Mouse (Mus musculus) MEL (cell line): ENCODE data around the gene Zcchc24. TPM values are rescaled to one million over a fixed set of nuclear protein-coding genes. Genes with fewer than 3 reads are reported as not detected.
A peak's percentile ranks its signal among the peaks of the same experiment; 100 is the strongest.

Experiments used
- DNase-seq: peaks from one replicate; pipeline ENCODE4 v3.0.0; 2011; ENCODE audit warnings: low read depth, low spot score
- H3K27ac ChIP-seq: 2 replicates; pipeline ENCODE4 v1.5.1; 2012; ENCODE audit warnings: low read depth, mild to moderate bottlenecking, control low read depth, low read length, moderate library complexity; ENCODE audit not compliant: control insufficient read depth
- H3K27me3 ChIP-seq, 2 experiments: fragments of 150-350 bp in 1 of 2; sonication (generic) in 1 of 2; 2 replicates each; pipeline ENCODE4 v1.6.1; 2012; ENCODE audit warnings: low read length in 2 of 2, mild to moderate bottlenecking in 2 of 2, improper control_type of control experiment in 1 of 2, moderate library complexity in 1 of 2; ENCODE audit not compliant: insufficient read depth in 2 of 2, control insufficient read depth in 1 of 2
- H3K36me3 ChIP-seq, 2 experiments: 2 replicates each; pipeline ENCODE4 v1.6.1; 2012 to 2014; ENCODE audit warnings: low read length in 2 of 2, improper control_type of control experiment in 1 of 2, inconsistent platforms in 1 of 2, mild to moderate bottlenecking in 1 of 2; ENCODE audit not compliant: insufficient read depth in 2 of 2, control insufficient read depth in 1 of 2
- H3K4me1 ChIP-seq, 2 experiments: fragments of 150-350 bp in 1 of 2; sonication (generic) in 1 of 2; 2 replicates each; pipeline ENCODE4 v1.6.1; 2012; ENCODE audit warnings: low read length in 2 of 2, improper control_type of control experiment in 1 of 2, mild to moderate bottlenecking in 1 of 2; ENCODE audit not compliant: insufficient read depth in 2 of 2, control insufficient read depth in 1 of 2
- H3K4me3 ChIP-seq, 2 experiments: fragments of 150-350 bp in 1 of 2; sonication (generic) in 1 of 2; 2 replicates each; pipeline ENCODE4 v1.5.1; 2012; ENCODE audit warnings: low read depth in 2 of 2, low read length in 2 of 2, mild to moderate bottlenecking in 2 of 2, moderate library complexity in 2 of 2, control low read depth in 1 of 2, improper control_type of control experiment in 1 of 2; ENCODE audit not compliant: control insufficient read depth in 1 of 2, insufficient read depth in 1 of 2
- H3K79me2 ChIP-seq: 2 replicates; pipeline ENCODE4 v1.6.1; 2012; ENCODE audit warnings: mild to moderate bottlenecking, low read length, moderate library complexity; ENCODE audit not compliant: control insufficient read depth, poor library complexity, insufficient read depth
- H3K9ac ChIP-seq: 2 replicates; pipeline ENCODE4 v1.6.1; 2012; ENCODE audit warnings: low read depth, mild to moderate bottlenecking, control low read depth, low read length, moderate library complexity; ENCODE audit not compliant: control insufficient read depth, poor library complexity, severe bottlenecking
- H3K9me3 ChIP-seq: fragments of 150-350 bp; sonication (generic); replicated peaks from 2 replicates; pipeline ENCODE4 v1.6.1; 2012; ENCODE audit warnings: mild to moderate bottlenecking, low read length, improper control_type of control experiment, moderate library complexity; ENCODE audit not compliant: insufficient read depth
- BHLHE40 ChIP-seq: IDR thresholded peaks from 2 replicates; pipeline ENCODE4 v1.6.1; 2012; ENCODE audit warnings: low read depth, mild to moderate bottlenecking, inconsistent platforms, low read length, improper control_type of control experiment, borderline replicate concordance
- CHD1 ChIP-seq: IDR thresholded peaks from 2 replicates; pipeline ENCODE4 v1.6.1; 2012; ENCODE audit warnings: low read depth, mild to moderate bottlenecking, inconsistent platforms, low read length, improper control_type of control experiment
- CTCF ChIP-seq, 3 experiments: IDR thresholded peaks in 2 of 3; conservative IDR thresholded peaks in 1 of 3; 2 replicates each; pipeline ENCODE4 v1.5.1; 2011 to 2012; ENCODE audit warnings: low read length in 3 of 3, low read depth in 2 of 3, mild to moderate bottlenecking in 2 of 3, improper control_type of control experiment in 1 of 3, inconsistent platforms in 1 of 3, mixed read lengths in 1 of 3, moderate library complexity in 1 of 3; ENCODE audit not compliant: control insufficient read depth in 1 of 3, insufficient read depth in 1 of 3, poor library complexity in 1 of 3, severe bottlenecking in 1 of 3
- ELF1 ChIP-seq: IDR thresholded peaks from 2 replicates; pipeline ENCODE4 v1.6.1; 2014; ENCODE audit warnings: low read depth, mild to moderate bottlenecking, inconsistent platforms, low read length, improper control_type of control experiment, moderate library complexity
- ETS1 ChIP-seq: IDR thresholded peaks from 2 replicates; pipeline ENCODE4 v1.6.1; 2012; ENCODE audit warnings: low read depth, mild to moderate bottlenecking, inconsistent platforms, low read length, improper control_type of control experiment, moderate library complexity
- GABPA ChIP-seq: IDR thresholded peaks from 2 replicates; pipeline ENCODE4 v1.6.1; 2012; ENCODE audit warnings: low read depth, mild to moderate bottlenecking, inconsistent platforms, low read length, improper control_type of control experiment, moderate library complexity
- HCFC1 ChIP-seq: IDR thresholded peaks from 2 replicates; pipeline ENCODE4 v1.6.1; 2012; ENCODE audit warnings: low read depth, mild to moderate bottlenecking, inconsistent platforms, low read length, improper control_type of control experiment, moderate library complexity
- KAT2A ChIP-seq: conservative IDR thresholded peaks from 2 replicates; pipeline ENCODE4 v1.6.1; 2012; ENCODE audit warnings: low read depth, low read length, improper control_type of control experiment, inconsistent platforms
- MAFK ChIP-seq: IDR thresholded peaks from 2 replicates; pipeline ENCODE4 v1.6.1; 2011; ENCODE audit warnings: low read depth, mild to moderate bottlenecking, low read length, improper control_type of control experiment, borderline replicate concordance
- MAX ChIP-seq: IDR thresholded peaks from 2 replicates; pipeline ENCODE4 v1.6.1; 2011; ENCODE audit warnings: low read length, improper control_type of control experiment
- MAZ ChIP-seq: IDR thresholded peaks from 2 replicates; pipeline ENCODE4 v1.6.1; 2012; ENCODE audit warnings: low read depth, mild to moderate bottlenecking, inconsistent platforms, low read length, improper control_type of control experiment
- MXI1 ChIP-seq: IDR thresholded peaks from 2 replicates; pipeline ENCODE4 v1.6.1; 2011; ENCODE audit warnings: mild to moderate bottlenecking, low read depth, low read length, improper control_type of control experiment
- MYB ChIP-seq: IDR thresholded peaks from 2 replicates; pipeline ENCODE4 v1.6.1; 2011; ENCODE audit warnings: mild to moderate bottlenecking, low read depth, low read length, improper control_type of control experiment
- MYC ChIP-seq: IDR thresholded peaks from 2 replicates; pipeline ENCODE4 v1.6.1; 2011; ENCODE audit warnings: low read depth, mild to moderate bottlenecking, low read length, improper control_type of control experiment, moderate library complexity
- NELFE ChIP-seq: IDR thresholded peaks from 2 replicates; pipeline ENCODE4 v1.6.1; 2011; ENCODE audit warnings: low read depth, low read length, improper control_type of control experiment
- NRF1 ChIP-seq: IDR thresholded peaks from 2 replicates; pipeline ENCODE4 v1.6.1; 2014; ENCODE audit warnings: low read depth, mild to moderate bottlenecking, inconsistent platforms, low read length, improper control_type of control experiment, moderate library complexity; ENCODE audit not compliant: poor library complexity, insufficient read depth, severe bottlenecking
- POLR2A ChIP-seq, 2 experiments: IDR thresholded peaks; 2 replicates each; pipeline ENCODE4 v1.6.1; 2011 to 2012; ENCODE audit warnings: low read length in 2 of 2, mild to moderate bottlenecking in 2 of 2, control low read depth in 1 of 2, improper control_type of control experiment in 1 of 2, low read depth in 1 of 2, moderate library complexity in 1 of 2; ENCODE audit not compliant: control insufficient read depth in 1 of 2, insufficient read depth in 1 of 2, poor library complexity in 1 of 2
- POLR2AphosphoS2 ChIP-seq: IDR thresholded peaks from 2 replicates; pipeline ENCODE4 v1.6.1; 2011; ENCODE audit warnings: low read length, improper control_type of control experiment
- POLR2AphosphoS5 ChIP-seq: IDR thresholded peaks from 2 replicates; pipeline ENCODE4 v1.6.1; 2012; ENCODE audit warnings: low read depth, borderline replicate concordance, mild to moderate bottlenecking, inconsistent platforms, low read length, moderate library complexity, mixed read lengths
- RAD21 ChIP-seq: IDR thresholded peaks from 2 replicates; pipeline ENCODE4 v1.6.1; 2011; ENCODE audit warnings: mild to moderate bottlenecking, low read depth, low read length, improper control_type of control experiment
- RCOR1 ChIP-seq: IDR thresholded peaks from 2 replicates; pipeline ENCODE4 v1.6.1; 2012; ENCODE audit warnings: low read depth, mild to moderate bottlenecking, inconsistent platforms, low read length, improper control_type of control experiment
- SIN3A ChIP-seq: IDR thresholded peaks from 2 replicates; pipeline ENCODE4 v1.6.1; 2012; ENCODE audit warnings: low read length, improper control_type of control experiment, inconsistent platforms
- SMC3 ChIP-seq: IDR thresholded peaks from 2 replicates; pipeline ENCODE4 v1.6.1; 2011; ENCODE audit warnings: low read depth, low read length, improper control_type of control experiment
- TAL1 ChIP-seq: IDR thresholded peaks from 2 replicates; pipeline ENCODE4 v1.6.1; 2012; ENCODE audit warnings: mild to moderate bottlenecking, inconsistent platforms, low read length, moderate library complexity, mixed read lengths
- TBP ChIP-seq: IDR thresholded peaks from 2 replicates; pipeline ENCODE4 v1.8.0; 2011; ENCODE audit warnings: low read depth, low read length, improper control_type of control experiment
- TCF12 ChIP-seq: IDR thresholded peaks from 2 replicates; pipeline ENCODE4 v1.6.1; 2014; ENCODE audit warnings: low read depth, mild to moderate bottlenecking, inconsistent platforms, low read length, improper control_type of control experiment, moderate library complexity
- UBTF ChIP-seq: IDR thresholded peaks from 2 replicates; pipeline ENCODE4 v1.6.1; 2012; ENCODE audit warnings: low read depth, mild to moderate bottlenecking, inconsistent platforms, low read length, improper control_type of control experiment, moderate library complexity, borderline replicate concordance; ENCODE audit not compliant: insufficient read depth
- ZKSCAN1 ChIP-seq: IDR thresholded peaks from 2 replicates; pipeline ENCODE4 v1.6.1; 2012; ENCODE audit warnings: low read depth, mild to moderate bottlenecking, inconsistent platforms, low read length, improper control_type of control experiment, moderate library complexity
- ZNF384 ChIP-seq: IDR thresholded peaks from 2 replicates; pipeline ENCODE4 v1.6.1; 2012; ENCODE audit warnings: low read depth, mild to moderate bottlenecking, inconsistent platforms, low read length, improper control_type of control experiment
- polyA plus RNA-seq, 2 experiments: library from polyadenylated mRNA; stranded (reverse) in 1 of 2; unstranded in 1 of 2; fragments of >175 nt in 1 of 2; fragments of >200 nt in 1 of 2; gene quantifications; 2 replicates each; pipeline versions ENCODE4 v1.2.1 to v1.2.4; 2012; ENCODE audit warnings: low replicate concordance in 2 of 2, low read depth in 1 of 2; ENCODE audit not compliant: insufficient read length in 2 of 2, insufficient read depth in 1 of 2, missing spikeins in 1 of 2
- total RNA-seq: library from RNA; depleted of rRNA; stranded (reverse); fragments of 300-350 nt; gene quantifications from 2 replicates; pipeline ENCODE4 v1.2.3, GENCODE M21; 2012

Zcchc24 gene
- total and polyA plus RNA-seq, 3 experiments = 2.3 to 8.7 TPM; not detected in 1

DNA sequence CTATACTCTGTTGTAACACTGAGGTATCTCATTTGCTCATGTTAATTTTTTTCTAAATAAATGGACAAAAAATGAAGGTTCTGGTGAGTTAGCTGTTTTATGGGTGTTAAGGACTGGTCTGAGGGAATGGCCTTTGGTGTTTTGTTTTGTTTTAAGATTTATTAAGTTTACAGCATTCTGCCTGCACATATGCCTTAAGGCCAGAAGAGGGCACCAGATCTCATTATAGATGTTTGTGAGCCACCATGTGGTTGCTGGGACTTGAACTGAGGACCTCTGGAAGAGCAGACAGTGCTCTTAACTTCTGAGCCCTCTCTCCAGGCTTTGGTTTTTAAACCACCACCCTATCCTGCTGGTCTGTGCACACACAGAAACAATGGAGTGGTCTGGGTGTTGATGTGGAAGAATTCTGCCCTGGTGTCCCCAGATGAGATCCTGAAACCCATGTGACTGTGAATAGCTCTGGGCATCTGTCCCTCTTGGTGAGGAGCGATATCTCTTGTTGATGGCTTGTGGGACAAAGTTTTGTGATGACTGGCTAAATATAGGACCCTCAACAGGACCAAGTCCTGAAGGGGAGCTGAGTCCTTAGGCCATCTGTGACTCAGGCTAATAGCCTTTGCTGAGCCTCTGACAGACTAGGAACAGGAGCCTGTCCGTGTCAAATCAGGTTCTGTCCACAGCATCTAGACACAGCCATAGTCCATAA is 102.0 kb downstream of the Zcchc24 start (continued):
- TF ChIP-seq RAD21 (peak; percentile 46), BHLHE40 (no peak), MYB (no peak), POLR2A (IDR thresholded peaks at IDR 0.05; ENCODE audit: control insufficient read depth in 1 of 2, insufficient read depth in 1 of 2, low read depth in 1 of 2, low read length in 2 of 2, poor library complexity in 1 of 2) (no peak), MAX (no peak), SIN3A (no peak), POLR2AphosphoS2 (no peak), TAL1 (no peak), CHD1 (no peak), NRF1 (no peak), MXI1 (no peak), SMC3 (peak; percentile 66), UBTF (no peak), ELF1 (no peak)

- no peaks in the 10 kb centered on the region for H3K79me2 ChIP-seq
- no peak overlapping the region for H3K4me3 ChIP-seq
- no peaks in the 10 kb centered on the region for H3K27me3 ChIP-seq
- H3K9me3 ChIP-seq = no peaks in the 10 kb centered on the region
- TF ChIP-seq GABPA (no peak), TCF12 (no peak), CHD1 (no peak), MYB (no peak), NRF1 (no peak), ETS1 (no peak), POLR2A (IDR thresholded peaks at IDR 0.05; ENCODE audit: control insufficient read depth in 1 of 2, insufficient read depth in 1 of 2, low read depth in 1 of 2, low read length in 2 of 2, poor library complexity in 1 of 2) (no peak), MAZ (no peak), ZKSCAN1 (no peak), NELFE (no peak), HCFC1 (no peak), TBP (no peak), MAFK (no peak), ZNF384 (no peak), KAT2A (no peak), MYC (no peak), CTCF (IDR thresholded peaks at IDR 0.05 in 2 of 3, conservative IDR thresholded peaks at IDR 0.05 in 1 of 3; ENCODE audit: control insufficient read depth in 1 of 3, insufficient read depth in 1 of 3, low read depth in 2 of 3, low read length in 3 of 3, poor library complexity in 1 of 3, severe bottlenecking in 1 of 3) (no peak), POLR2AphosphoS2 (no peak), POLR2AphosphoS5 (no peak), RCOR1 (no peak)
- DNase-seq = no peak
- peaks cover 0 to 4% of the 10 kb centered on the region in 2 experiments; a peak in 2 of 4 replicates for H3K36me3 ChIP-seq
- no peak overlapping the region for H3K9ac ChIP-seq
- H3K27ac ChIP-seq = no peak overlapping the region
- H3K4me1 ChIP-seq = peaks cover 3 to 12% of the 10 kb centered on the region in 2 experiments
Measured at GRCm38 (mm10) chr14:25665314-25665970, 103.4 kb downstream of the Zcchc24 start.
